12 mouse cellular contexts compared by ENCODE assay signal in the genomic region with DNA sequence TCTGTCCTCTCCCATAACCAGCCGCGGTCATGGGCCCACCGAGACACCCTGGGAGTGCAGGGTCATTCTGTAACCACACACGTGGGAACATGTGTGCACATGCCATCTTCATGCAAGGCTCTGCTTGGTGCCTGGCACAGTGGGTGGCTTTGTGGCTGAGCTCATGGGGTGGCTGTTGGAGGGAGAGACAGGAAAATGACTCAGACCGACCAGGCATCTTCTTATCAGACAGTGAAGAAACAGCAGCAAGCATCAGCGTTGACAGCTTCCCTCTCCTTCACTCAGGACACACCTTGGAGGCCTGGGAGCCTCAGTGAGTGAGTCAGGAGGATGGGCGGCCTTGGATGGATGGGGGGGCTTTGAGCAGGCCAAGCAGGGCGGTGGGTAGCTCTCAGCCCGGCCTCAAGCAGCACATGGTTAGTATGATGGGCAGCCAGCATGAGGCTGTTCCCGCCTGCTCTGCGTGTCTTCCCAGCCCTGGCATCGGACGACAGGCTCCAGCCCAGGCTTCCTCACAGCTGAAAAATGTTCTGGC. TPM values are rescaled to one million over a fixed set of nuclear protein-coding genes. Genes with fewer than 3 reads are reported as not detected.
DNase-seq lines count a peak whose midpoint lies in the region; ATAC-seq lines count a peak whose summit lies in the region.
"Had no signal": no experiment of that assay in that cellular context is flagged by ENCODE, and none has a peak within 500 bp of the region (broad histone marks: within the 10 kb centered on the region; RNA-seq: fewer than 3 reads in every experiment).

No protein-coding gene starts in this region.

- no peaks in the 10 kb centered on the region for H3K4me1 ChIP-seq in midbrain, embryonic 14.5 days (ENCODE audit: control insufficient read depth, insufficient read depth, low read length)
- H3K4me1 ChIP-seq: liver, embryonic 12.5 days had no signal

- H3K27me3 ChIP-seq in midbrain, embryonic 14.5 days (ENCODE audit: control insufficient read depth, insufficient read depth, low read length) = no peaks in the 10 kb centered on the region
- H3K27me3 ChIP-seq: heart, embryonic 15.5 days; liver, embryonic 12.5 days had no signal

- no peaks in the 10 kb centered on the region for H3K9me3 ChIP-seq in midbrain, embryonic 14.5 days (ENCODE audit: control insufficient read depth, low read length)
- H3K9me3 ChIP-seq: heart, embryonic 15.5 days; liver, embryonic 12.5 days had no signal

- no peak overlapping the region for H3K4me3 ChIP-seq in midbrain, embryonic 14.5 days (replicated peaks; ENCODE audit: low read depth, low read length)
- H3K4me3 ChIP-seq: heart, embryonic 15.5 days; liver, embryonic 12.5 days had no signal

- no peak overlapping the region for H3K9ac ChIP-seq in midbrain, embryonic 14.5 days (replicated peaks; ENCODE audit: low read length)
- H3K9ac ChIP-seq: forebrain, postnatal 0 days; heart, embryonic 15.5 days; liver, embryonic 12.5 days had no signal

- ATAC-seq in midbrain, embryonic 14.5 days (ENCODE audit: low FRiP score, low TSS enrichment) = no peak
- ATAC-seq: forebrain, postnatal 0 days; liver, embryonic 12.5 days had no signal

- 81% methylated on average over 13 of the region's 13 CpGs for WGBS in midbrain, embryonic 14.5 days

- no peak overlapping the region for H3K27ac ChIP-seq in midbrain, embryonic 14.5 days (replicated peaks; ENCODE audit: low read depth, low read length)
- H3K27ac ChIP-seq: heart, embryonic 15.5 days; liver, embryonic 12.5 days had no signal

- H3K36me3 ChIP-seq in midbrain, embryonic 14.5 days (ENCODE audit: control insufficient read depth, insufficient read depth, low read length) = no peaks in the 10 kb centered on the region
- H3K36me3 ChIP-seq: heart, embryonic 15.5 days; liver, embryonic 12.5 days had no signal

- no peak overlapping the region for H3K4me2 ChIP-seq in midbrain, embryonic 14.5 days (ENCODE audit: low read length)
- H3K4me2 ChIP-seq: heart, embryonic 15.5 days; liver, embryonic 12.5 days had no signal

- DNase-seq in heart, adult 18-20 months = peak; percentile 9 to 19
- DNase-seq in heart, adult 8-10 months (ENCODE audit: low spot score) = no peak
- DNase-seq in ovary, adult 18-20 months (ENCODE audit: low spot score) = peak; percentile 1
- no peak for DNase-seq in ovary, postnatal 14 days (ENCODE audit: low spot score)
- peak; percentile 5 for DNase-seq in gastrocnemius, postnatal 10 days
- peak; percentile 15 for DNase-seq in urinary bladder, adult 2 months (ENCODE audit: low spot score)
- DNase-seq in midbrain, embryonic 14.5 days = no peak
- no peak for DNase-seq in T-cell, adult 2 months (ENCODE audit: low spot score)
- DNase-seq: forebrain, postnatal 0 days; thymus, postnatal 36 days had no signal

RNA-seq across cellular contexts. Expression of a gene that starts 32.9 kb away (rescaled TPM):
- 10 to 100 TPM; 11.2 to 13.0 TPM for total RNA-seq in heart, adult 18-20 months (2021)
- 10 to 100 TPM; 14.5 to 23.5 (median 16.9) TPM for total RNA-seq in heart, adult 8-10 months (2022)
- 10 to 100 TPM; 13.7 to 17.8 TPM for total RNA-seq in gastrocnemius, postnatal 10 days (2021)
- 98.4 and 106 TPM in 2 replicates for polyA plus RNA-seq in urinary bladder, adult 2 months (2012; rRNA removed)
- polyA plus RNA-seq in midbrain, embryonic 14.5 days (2014; fragmentation: Nextera tagmentation; extraction: Ambion mirVana) = 2.2 and 5.3 TPM in 2 replicates

Comparison
In these comparisons a context has a peak if more than half of its experiments do, and no peak if none do; other contexts are left out.
1. DNase-seq: peak in heart, adult 18-20 months (2 of 2), ovary, adult 18-20 months (single experiment), gastrocnemius, postnatal 10 days (single experiment) and urinary bladder, adult 2 months (single experiment); none in heart, adult 8-10 months (single experiment), ovary, postnatal 14 days (single experiment), midbrain, embryonic 14.5 days (single experiment) and T-cell, adult 2 months (single experiment).